Mouse (Mus musculus): Measurements from ENCODE around the gene Olfr1449.
"Not testable (repeated sequence)": the region's sequence is repeated elsewhere in the genome, so short reads cannot be mapped to it uniquely, and the experiment has no call there.

Gene Olfr1449

DNA sequence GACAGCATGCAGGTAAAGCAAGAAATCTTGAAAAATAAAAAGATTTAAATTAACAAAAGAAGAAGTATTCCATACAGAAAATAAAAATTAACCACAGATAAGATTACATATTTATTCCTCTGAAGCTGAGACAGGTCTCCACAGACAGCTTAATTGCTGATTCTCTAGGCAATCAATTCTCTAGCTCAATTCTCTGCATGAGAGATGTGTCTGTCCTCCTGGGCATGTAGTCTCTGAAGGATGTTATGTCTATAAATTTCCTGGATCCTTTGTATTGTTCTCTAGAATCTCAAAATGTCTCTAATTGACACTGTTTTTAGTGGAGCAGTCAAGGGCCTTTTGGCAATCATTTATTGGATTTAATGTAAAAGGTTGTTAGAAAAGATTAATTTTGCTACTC lies at the start of gene Olfr1449:
TSS of gene Olfr1449 (plus strand) at position 301 of the 400 bp plus-strand sequence.
- Histone ChIP-seq H3K9me3 (ENCODE audit: low read length) (no peaks in the 10 kb centered on the region), H3K27me3 (ENCODE audit: insufficient read depth, low read length) (no peaks in the 10 kb centered on the region), H3K4me1 (replicated peaks; ENCODE audit: low read depth, low read length) (no peaks in the 10 kb centered on the region), H3K36me3 (ENCODE audit: insufficient read depth, low read length) (no peaks in the 10 kb centered on the region), H3K4me3 (replicated peaks; ENCODE audit: low read length) (no peak within 1 kb of the TSS)
- no peak for TF ChIP-seq CTCF (conservative IDR thresholded peaks at IDR 0.05; ENCODE audit: low read length)
- no peak for TF ChIP-seq POU5F1 (IDR thresholded peaks at IDR 0.05; ENCODE audit: borderline replicate concordance, low read length)
- TF ChIP-seq NANOG (IDR thresholded peaks at IDR 0.05; ENCODE audit: borderline replicate concordance, low read length) = no peak

DNA sequence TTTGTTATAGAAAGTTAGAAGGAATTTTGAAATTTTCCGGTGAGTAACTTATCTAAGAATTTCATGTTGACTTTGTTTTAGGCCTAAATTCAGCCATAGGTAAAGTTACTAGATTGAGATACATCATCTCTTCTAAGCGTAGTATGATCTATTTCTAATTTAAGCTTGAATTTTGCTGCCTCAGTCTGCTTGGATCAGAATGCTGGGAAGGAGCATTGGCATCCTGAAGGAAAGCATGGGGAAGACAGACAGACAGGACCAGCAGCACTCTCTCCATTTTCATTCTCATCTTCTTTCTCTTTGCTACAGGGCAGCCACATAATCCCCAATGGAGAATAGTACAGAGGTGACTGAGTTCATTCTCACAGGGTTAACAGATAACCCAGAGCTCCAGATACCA lies 47.1 kb upstream of the Olfr1449 start, which contains the start of gene Olfr1445:
TSS of gene Olfr1445 (plus strand) at position 301 of the 400 bp plus-strand sequence.
- TF ChIP-seq NANOG (IDR thresholded peaks at IDR 0.05; ENCODE audit: borderline replicate concordance, low read length) (no peak), POU5F1 (IDR thresholded peaks at IDR 0.05; ENCODE audit: borderline replicate concordance, low read length) (no peak), CTCF (conservative IDR thresholded peaks at IDR 0.05; ENCODE audit: low read length) (no peak)
- no peaks in the 10 kb centered on the region for H3K4me1 ChIP-seq (replicated peaks; ENCODE audit: low read depth, low read length)
- no peaks in the 10 kb centered on the region for H3K9me3 ChIP-seq (ENCODE audit: low read length)

DNA sequence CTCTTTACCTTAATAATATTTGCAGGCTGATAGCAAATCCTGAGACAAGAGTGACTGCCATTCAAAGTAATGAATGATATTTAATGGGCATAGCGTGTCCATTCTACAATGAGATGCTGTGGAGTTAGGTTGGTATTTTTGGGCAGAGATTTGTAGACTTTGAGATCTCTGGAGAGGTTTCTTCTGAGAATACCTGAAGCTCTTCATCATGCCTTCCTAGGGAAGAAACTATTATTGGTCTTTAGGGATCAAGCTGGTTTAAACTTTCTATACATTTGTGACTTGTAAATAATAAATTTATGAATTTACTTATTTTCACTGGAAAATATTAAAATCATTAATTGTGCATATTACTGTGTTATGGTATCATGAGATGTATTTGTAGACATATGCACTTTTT lies 37.2 kb upstream of the Olfr1449 start, which contains the start of gene Olfr1446:
TSS of gene Olfr1446 (minus strand) at position 101 of the 400 bp plus-strand sequence.
- Histone ChIP-seq H3K4me3 (replicated peaks; ENCODE audit: low read length) (no peak within 1 kb of the TSS), H3K9me3 (ENCODE audit: low read length) (peaks cover 20% of the 10 kb centered on the region), H3K36me3 (ENCODE audit: insufficient read depth, low read length) (no peaks in the 10 kb centered on the region)

More for the DNA sequence above, 47.1 kb upstream of the Olfr1449 start, which contains the start of gene Olfr1445:
- Histone ChIP-seq H3K36me3 (ENCODE audit: insufficient read depth, low read length) (no peaks in the 10 kb centered on the region), H3K4me3 (replicated peaks; ENCODE audit: low read length) (no peak within 1 kb of the TSS), H3K27me3 (ENCODE audit: insufficient read depth, low read length) (no peaks in the 10 kb centered on the region)

DNA sequence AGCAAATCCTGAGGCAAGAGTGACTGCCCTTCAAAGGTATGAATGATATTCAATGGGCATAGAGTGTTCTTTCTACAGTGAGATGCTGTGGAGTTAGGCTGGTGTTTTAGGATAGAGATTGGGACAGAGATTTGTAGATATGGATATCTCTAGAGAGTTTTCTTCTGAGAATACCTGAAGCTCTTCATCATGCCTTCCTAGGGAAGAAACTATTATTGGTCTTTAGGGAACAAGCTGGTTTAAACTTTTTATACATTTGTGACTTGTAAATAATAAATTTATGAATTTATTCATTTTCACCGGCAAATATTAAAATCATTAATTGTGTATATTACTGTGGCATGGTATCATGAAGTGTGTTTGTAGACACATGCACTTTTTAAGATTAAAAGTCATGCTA lies 27.0 kb upstream of the Olfr1449 start, which contains the start of gene Olfr1447:
TSS of gene Olfr1447 (minus strand) at position 101 of the 400 bp plus-strand sequence.
- Histone ChIP-seq H3K36me3 (ENCODE audit: insufficient read depth, low read length) (no peaks in the 10 kb centered on the region), H3K4me1 (replicated peaks; ENCODE audit: low read depth, low read length) (no peaks in the 10 kb centered on the region), H3K27me3 (ENCODE audit: insufficient read depth, low read length) (no peaks in the 10 kb centered on the region), H3K4me3 (replicated peaks; ENCODE audit: low read length) (no peak within 1 kb of the TSS), H3K9me3 (ENCODE audit: low read length) (peaks cover 15% of the 10 kb centered on the region)
- TF ChIP-seq CTCF (conservative IDR thresholded peaks at IDR 0.05; ENCODE audit: low read length) (no peak), POU5F1 (IDR thresholded peaks at IDR 0.05; ENCODE audit: borderline replicate concordance, low read length) (no peak), NANOG (IDR thresholded peaks at IDR 0.05; ENCODE audit: borderline replicate concordance, low read length) (no peak)

More for the DNA sequence above, 37.2 kb upstream of the Olfr1449 start, which contains the start of gene Olfr1446:
- Histone ChIP-seq H3K4me1 (replicated peaks; ENCODE audit: low read depth, low read length) (no peaks in the 10 kb centered on the region), H3K27me3 (ENCODE audit: insufficient read depth, low read length) (no peaks in the 10 kb centered on the region)
- TF ChIP-seq POU5F1 (IDR thresholded peaks at IDR 0.05; ENCODE audit: borderline replicate concordance, low read length) (no peak), CTCF (conservative IDR thresholded peaks at IDR 0.05; ENCODE audit: low read length) (no peak), NANOG (IDR thresholded peaks at IDR 0.05; ENCODE audit: borderline replicate concordance, low read length) (no peak)

DNA sequence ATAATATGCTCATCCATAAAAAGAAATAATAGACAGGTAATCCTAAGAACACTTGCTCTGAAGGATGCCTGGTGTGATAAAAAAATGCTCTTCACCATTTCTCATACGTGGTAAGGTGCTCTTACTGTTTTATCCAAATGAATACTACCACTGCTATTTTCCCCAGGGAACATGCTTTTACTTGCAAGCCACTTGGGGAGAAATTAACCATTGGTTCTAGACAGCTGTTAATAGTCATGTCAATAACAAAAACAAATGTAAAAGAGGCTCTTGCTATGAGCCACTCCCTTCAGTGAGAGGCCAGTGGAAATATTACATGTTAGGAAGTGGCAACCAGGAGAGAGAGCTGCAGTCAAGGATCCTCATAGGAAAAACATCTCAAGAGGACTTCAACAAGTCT lies 6.3 kb upstream of the Olfr1449 start, which contains the start of gene Olfr1448:
TSS of gene Olfr1448 (minus strand) at position 101 of the 400 bp plus-strand sequence.
- Histone ChIP-seq H3K27me3 (ENCODE audit: insufficient read depth, low read length) (no peaks in the 10 kb centered on the region), H3K4me1 (replicated peaks; ENCODE audit: low read depth, low read length) (no peaks in the 10 kb centered on the region), H3K36me3 (ENCODE audit: insufficient read depth, low read length) (no peaks in the 10 kb centered on the region), H3K9me3 (ENCODE audit: low read length) (no peaks in the 10 kb centered on the region), H3K4me3 (replicated peaks; ENCODE audit: low read length) (no peak within 1 kb of the TSS)
- TF ChIP-seq POU5F1 (IDR thresholded peaks at IDR 0.05; ENCODE audit: borderline replicate concordance, low read length) (no peak), CTCF (conservative IDR thresholded peaks at IDR 0.05; ENCODE audit: low read length) (no peak), NANOG (IDR thresholded peaks at IDR 0.05; ENCODE audit: borderline replicate concordance, low read length) (no peak)

DNA sequence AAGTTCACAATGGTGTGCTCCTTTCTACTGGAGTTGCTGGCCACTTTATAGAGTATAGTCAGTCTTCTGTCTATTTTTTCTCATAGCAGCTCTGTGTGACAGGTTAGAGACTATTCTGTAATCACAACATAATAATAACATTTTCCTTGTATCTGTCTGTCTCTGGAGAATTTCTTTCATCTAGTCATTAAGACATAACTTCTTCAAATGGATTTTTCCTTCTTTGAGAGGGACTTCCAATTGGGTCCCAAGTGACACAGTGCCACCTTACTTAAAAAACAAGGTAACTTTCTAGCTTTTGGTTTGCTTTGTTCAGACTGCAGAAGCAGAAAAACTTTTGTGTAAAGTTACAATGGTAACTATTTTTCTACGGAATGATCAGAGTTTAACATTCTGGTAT lies 19.3 kb downstream of the Olfr1449 start, which contains the start of gene Olfr1450:
TSS of gene Olfr1450 (plus strand) at position 301 of the 400 bp plus-strand sequence.
- Histone ChIP-seq H3K4me1 (replicated peaks; ENCODE audit: low read depth, low read length) (no peaks in the 10 kb centered on the region), H3K9me3 (ENCODE audit: low read length) (peaks cover 27% of the 10 kb centered on the region), H3K36me3 (ENCODE audit: insufficient read depth, low read length) (no peaks in the 10 kb centered on the region), H3K27me3 (ENCODE audit: insufficient read depth, low read length) (no peaks in the 10 kb centered on the region), H3K4me3 (replicated peaks; ENCODE audit: low read length) (no peak within 1 kb of the TSS)
- TF ChIP-seq CTCF (conservative IDR thresholded peaks at IDR 0.05; ENCODE audit: low read length) (no peak), NANOG (IDR thresholded peaks at IDR 0.05; ENCODE audit: borderline replicate concordance, low read length) (no peak), POU5F1 (IDR thresholded peaks at IDR 0.05; ENCODE audit: borderline replicate concordance, low read length) (no peak)

DNA sequence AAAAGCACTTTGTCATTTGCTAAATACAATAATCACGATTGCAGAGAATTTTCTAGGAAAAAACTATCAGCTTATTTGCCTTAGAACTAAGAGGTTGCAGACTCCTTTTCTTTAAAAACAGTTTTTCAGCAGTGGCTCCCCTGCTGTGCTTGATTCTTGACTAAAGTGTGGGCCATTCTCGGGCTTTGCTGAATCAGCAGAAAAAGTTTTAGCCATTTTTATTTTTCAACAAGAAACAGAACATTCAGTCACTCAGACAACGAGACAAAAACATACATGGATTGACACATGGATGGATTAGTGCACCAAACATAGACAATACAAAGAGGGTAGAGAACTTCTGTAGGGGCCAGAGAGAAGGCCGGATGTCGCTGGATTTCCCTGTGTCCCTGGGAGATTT lies 39.4 kb downstream of the Olfr1449 start:
- H3K4me1 ChIP-seq (replicated peaks; ENCODE audit: low read depth, low read length); H3K36me3 ChIP-seq (ENCODE audit: insufficient read depth, low read length); H3K4me3 ChIP-seq (replicated peaks; ENCODE audit: low read length); H3K27me3 ChIP-seq (ENCODE audit: insufficient read depth, low read length): not testable (repeated sequence)
- peaks cover 30% of the 10 kb centered on the region for H3K9me3 ChIP-seq (ENCODE audit: low read length)

Measured in E14TG2a.4 (cell line).